Mouse (Mus musculus) liver, embryonic 14.5 days (tissue): ENCODE data around the gene Tmem266. TPM values are rescaled to one million over a fixed set of nuclear protein-coding genes. Genes with fewer than 3 reads are reported as not detected.

Experiments used
- ATAC-seq: fragments of 200-750 bp; cut with Nextera tagmentation; 2 replicates; pipeline ENCODE4 v1.8.0; 2017; ENCODE audit warnings: moderate number of reproducible peaks, mild to moderate bottlenecking, moderate library complexity; ENCODE audit not compliant: insufficient read depth
- DNase-seq, 3 experiments: peaks; one replicate each; pipeline ENCODE4 v3.0.0-alpha.2; 2012 to 2013; ENCODE audit warnings: low read depth in 3 of 3, low spot score in 3 of 3
- H3K27ac ChIP-seq: fragments of 300-500 bp; sonication (generic); 2 replicates; pipeline ENCODE4 v1.5.1; 2014; ENCODE audit warnings: moderate library complexity, mild to moderate bottlenecking, control low read depth, inconsistent platforms
- H3K27me3 ChIP-seq: fragments of 300-500 bp; sonication (generic); 2 replicates; pipeline ENCODE4 v1.6.1; 2014; ENCODE audit warnings: mild to moderate bottlenecking, low read length, moderate library complexity; ENCODE audit not compliant: control insufficient read depth, insufficient read depth
- H3K36me3 ChIP-seq: fragments of 300-500 bp; sonication (generic); replicated peaks from 2 replicates; pipeline ENCODE4 v1.6.1; 2014; ENCODE audit warnings: low read depth; ENCODE audit not compliant: control insufficient read depth, insufficient read depth
- H3K4me1 ChIP-seq, 2 experiments: fragments of 200-500 bp in 1 of 2; fragments of 300-500 bp in 1 of 2; sonication (generic) in 1 of 2; replicated peaks; 2 replicates each; pipeline ENCODE4 v1.6.1; 2012 to 2014; ENCODE audit warnings: antibody characterized with exemption in 1 of 2, inconsistent platforms in 1 of 2, low read length in 1 of 2; ENCODE audit not compliant: control insufficient read depth in 2 of 2, insufficient read depth in 2 of 2
- H3K4me2 ChIP-seq: fragments of 300-500 bp; sonication (generic); 2 replicates; pipeline ENCODE4 v1.6.1; 2014; ENCODE audit warnings: low read depth, mild to moderate bottlenecking, control low read depth, moderate library complexity
- H3K4me3 ChIP-seq, 2 experiments: fragments of 200-500 bp in 1 of 2; fragments of 300-500 bp in 1 of 2; sonication (generic) in 1 of 2; 2 replicates each; pipeline ENCODE4 v1.5.1; 2012 to 2014; ENCODE audit warnings: low read depth in 2 of 2, low read length in 2 of 2, mild to moderate bottlenecking in 2 of 2, control low read depth in 1 of 2, inconsistent platforms in 1 of 2, moderate library complexity in 1 of 2; ENCODE audit not compliant: insufficient read depth in 1 of 2
- H3K9ac ChIP-seq: fragments of 300-500 bp; sonication (generic); replicated peaks from 2 replicates; pipeline ENCODE4 v1.6.1; 2014; ENCODE audit warnings: mild to moderate bottlenecking, control low read depth, moderate library complexity
- H3K9me3 ChIP-seq: fragments of 300-500 bp; sonication (generic); 2 replicates; pipeline ENCODE4 v1.6.1; 2016; ENCODE audit warnings: low read length, mixed read lengths; ENCODE audit not compliant: control insufficient read depth
- CTCF ChIP-seq: IDR thresholded peaks from 2 replicates; pipeline ENCODE4 v1.5.1; 2016; ENCODE audit warnings: antibody characterized with exemption, low read depth, control low read depth
- EP300 ChIP-seq: IDR thresholded peaks from 2 replicates; pipeline ENCODE4 v1.6.1; 2016; ENCODE audit warnings: antibody characterized with exemption, low read depth
- WGBS: fragments of 180-500 bp; shearing (Covaris S2); extraction: QIAGEN DNeasy Blood & Tissue Kit; methylation state at CpG from one replicate; pipeline ENCODE4 v1.1.7; 2014; ENCODE audit not compliant: insufficient replicate concordance; 5-methylcytosine and 5-hydroxymethylcytosine counted together
- polyA plus RNA-seq, 2 experiments: library from polyadenylated mRNA; depleted of rRNA in 1 of 2; stranded (reverse) in 1 of 2; unstranded in 1 of 2; fragments of >200 nt; fragmentation: Nextera tagmentation in 1 of 2; extraction: Ambion mirVana in 1 of 2; gene quantifications; 2 replicates each; pipeline versions ENCODE4 v1.2.1 to v1.2.3; 2012 to 2014

Tmem266 gene
- polyA plus RNA-seq, 2 experiments: not detected

GRCm38 (mm10) chr9:55329401-55329800 lies 2.7 kb downstream of the Tmem266 start:
- ATAC-seq (no peak), DNase-seq (no peak)
- H3K4me3 ChIP-seq: no peak overlapping the region
- H3K9me3 ChIP-seq: no peaks in the 10 kb centered on the region
- peaks cover 63% of the 10 kb centered on the region for H3K27me3 ChIP-seq
- H3K27ac ChIP-seq: no peak overlapping the region
- WGBS: 53% methylated on average over 6 of the region's 6 CpGs
- H3K36me3 ChIP-seq: no peaks in the 10 kb centered on the region
- TF ChIP-seq EP300 (no peak), CTCF (no peak)
- no peaks in the 10 kb centered on the region for H3K4me1 ChIP-seq
- H3K9ac ChIP-seq: no peak overlapping the region
- no peak overlapping the region for H3K4me2 ChIP-seq

GRCm38 (mm10) chr9:55332476-55332875 lies 5.8 kb downstream of the Tmem266 start:
- Histone ChIP-seq H3K4me3 (no peak overlapping the region), H3K27ac (no peak overlapping the region), H3K9ac (no peak overlapping the region), H3K36me3 (no peaks in the 10 kb centered on the region), H3K4me2 (no peak overlapping the region), H3K27me3 (peaks cover 34% of the 10 kb centered on the region), H3K4me1 (no peaks in the 10 kb centered on the region), H3K9me3 (no peaks in the 10 kb centered on the region)
- ATAC-seq (no peak), DNase-seq (no peak)
- TF ChIP-seq CTCF: no peak
- no peak for TF ChIP-seq EP300
- WGBS: 27% methylated on average over 5 of the region's 5 CpGs

GRCm38 (mm10) chr9:55332949-55333348 lies 6.2 kb downstream of the Tmem266 start:
- H3K27me3 ChIP-seq: peaks cover 29% of the 10 kb centered on the region
- H3K9ac ChIP-seq: no peak overlapping the region
- WGBS: 27% methylated on average over 7 of the region's 7 CpGs
- H3K4me3 ChIP-seq: no peak overlapping the region
- no peak overlapping the region for H3K4me2 ChIP-seq
- no peak overlapping the region for H3K27ac ChIP-seq
- H3K9me3 ChIP-seq: no peaks in the 10 kb centered on the region
- ATAC-seq (no peak), DNase-seq (no peak)
- no peaks in the 10 kb centered on the region for H3K36me3 ChIP-seq
- no peak for TF ChIP-seq EP300
- TF ChIP-seq CTCF: no peak
- no peaks in the 10 kb centered on the region for H3K4me1 ChIP-seq

GRCm38 (mm10) chr9:55344165-55344564 lies 17.5 kb downstream of the Tmem266 start:
- no peak for ATAC-seq
- Histone ChIP-seq H3K27ac (no peak overlapping the region), H3K9me3 (no peaks in the 10 kb centered on the region), H3K36me3 (no peaks in the 10 kb centered on the region), H3K4me3 (no peak overlapping the region), H3K4me2 (no peak overlapping the region), H3K27me3 (no peaks in the 10 kb centered on the region), H3K4me1 (no peaks in the 10 kb centered on the region), H3K9ac (no peak overlapping the region)
- no peak for DNase-seq
- whole genome bisulfite sequencing: 50% methylated on average over 7 of the region's 7 CpGs
- TF ChIP-seq CTCF: no peak
- no peak for TF ChIP-seq EP300

- H3K4me2 ChIP-seq: no peak overlapping the region
- TF ChIP-seq EP300: no peak
- TF ChIP-seq CTCF: no peak
- WGBS: 71% methylated on average over 7 of the region's 7 CpGs
- no peak overlapping the region for H3K9ac ChIP-seq
- H3K4me1 ChIP-seq: no peaks in the 10 kb centered on the region
- H3K36me3 ChIP-seq: no peaks in the 10 kb centered on the region
- ATAC-seq (no peak), DNase-seq (no peak)
- H3K27ac ChIP-seq: no peak overlapping the region
- H3K27me3 ChIP-seq: no peaks in the 10 kb centered on the region
- no peaks in the 10 kb centered on the region for H3K9me3 ChIP-seq
- H3K4me3 ChIP-seq: no peak overlapping the region
Observed at GRCm38 (mm10) chr9:55345332-55345731, 18.6 kb downstream of the Tmem266 start.

- WGBS: 44% methylated on average over 3 of the region's 3 CpGs
- no peaks in the 10 kb centered on the region for H3K4me1 ChIP-seq
- H3K9me3 ChIP-seq: no peaks in the 10 kb centered on the region
- no peak overlapping the region for H3K4me3 ChIP-seq
- no peak for ATAC-seq
- no peak for DNase-seq
- H3K27ac ChIP-seq: no peak overlapping the region
- H3K9ac ChIP-seq: no peak overlapping the region
- H3K4me2 ChIP-seq: no peak overlapping the region
- no peaks in the 10 kb centered on the region for H3K36me3 ChIP-seq
- TF ChIP-seq CTCF (no peak), EP300 (no peak)
- no peaks in the 10 kb centered on the region for H3K27me3 ChIP-seq
Observed at GRCm38 (mm10) chr9:55348664-55349063, 22.0 kb downstream of the Tmem266 start.
